Mouse (Mus musculus): ENCODE measurements around the gene Fam151a.

DNA sequence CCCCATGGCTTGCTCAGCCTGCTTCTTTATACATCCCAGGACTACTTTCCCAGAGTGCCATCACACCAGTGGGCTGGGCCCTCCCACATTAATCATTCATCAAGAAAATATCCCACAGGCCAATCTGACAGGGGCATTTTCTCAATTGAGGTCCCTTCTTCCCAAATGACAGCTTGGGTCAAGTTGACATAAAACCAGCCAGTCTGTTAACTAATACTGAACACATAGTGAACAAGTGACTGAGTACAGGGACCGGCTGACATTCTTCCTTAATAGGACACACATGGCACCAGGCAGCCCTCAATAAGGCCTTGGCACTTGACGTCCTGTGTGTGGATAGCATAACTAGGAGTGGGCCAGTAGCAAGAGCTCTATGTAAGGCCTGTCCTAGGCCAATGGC, 35.6 kb downstream of the Fam151a start:
- TF ChIP-seq POLR2A (IDR thresholded peaks at IDR 0.05; ENCODE audit: low read depth, low read length) = no peak
- TF ChIP-seq CTCF (conservative IDR thresholded peaks at IDR 0.05; ENCODE audit: insufficient read depth, insufficient read length, low read depth, low read length) = no peak

Measured in kidney, adult 2 months (tissue).